Mouse (Mus musculus) forebrain, embryonic 16.5 days (tissue): ENCODE measurements around the gene Gdf3. TPM values are rescaled to one million over a fixed set of nuclear protein-coding genes. Genes with fewer than 3 reads are reported as not detected.
"Not testable (repeated sequence)": the region's sequence is repeated elsewhere in the genome, so short reads cannot be mapped to it uniquely, and the experiment has no call there.

Experiments used
- ATAC-seq: fragments of 200-750 bp; cut with Nextera tagmentation; 2 replicates; pipeline ENCODE4 v1.8.0; 2017; ENCODE audit warnings: mild to moderate bottlenecking, moderate library complexity
- H3K27ac ChIP-seq: fragments of 300-500 bp; sonication (generic); 2 replicates; pipeline ENCODE4 v1.5.1; 2014; ENCODE audit warnings: low read length, control low read depth
- H3K27me3 ChIP-seq: fragments of 300-500 bp; sonication (generic); replicated peaks from 2 replicates; pipeline ENCODE4 v1.6.1; 2014; ENCODE audit warnings: low read length; ENCODE audit not compliant: control insufficient read depth, insufficient read depth
- H3K36me3 ChIP-seq: fragments of 300-500 bp; sonication (generic); 2 replicates; pipeline ENCODE4 v1.6.1; 2014; ENCODE audit not compliant: control insufficient read depth, insufficient read depth
- H3K4me1 ChIP-seq: fragments of 300-500 bp; sonication (generic); replicated peaks from 2 replicates; pipeline ENCODE4 v1.6.1; 2014; ENCODE audit warnings: low read length; ENCODE audit not compliant: control insufficient read depth, insufficient read depth
- H3K4me2 ChIP-seq: fragments of 300-500 bp; sonication (generic); 2 replicates; pipeline ENCODE4 v1.6.1; 2014; ENCODE audit warnings: mild to moderate bottlenecking, low read length, control low read depth
- H3K4me3 ChIP-seq: fragments of 300-500 bp; sonication (generic); replicated peaks from 2 replicates; pipeline ENCODE4 v1.5.1; 2014; ENCODE audit warnings: mild to moderate bottlenecking, low read length, control low read depth
- H3K9ac ChIP-seq: fragments of 300-500 bp; sonication (generic); replicated peaks from 2 replicates; pipeline ENCODE4 v1.6.1; 2014; ENCODE audit warnings: low read depth, low read length, control low read depth
- H3K9me3 ChIP-seq: fragments of 300-500 bp; sonication (generic); 2 replicates; pipeline ENCODE4 v1.6.1; 2016; ENCODE audit warnings: low read length; ENCODE audit not compliant: control insufficient read depth
- WGBS: fragments of 180-500 bp; shearing (Covaris S2); extraction: QIAGEN DNeasy Blood & Tissue Kit; methylation state at CpG from one replicate; pipeline ENCODE4 v1.1.7; 2014; 5-methylcytosine and 5-hydroxymethylcytosine counted together
- polyA plus RNA-seq: library from polyadenylated mRNA; unstranded; fragments of >200 nt; fragmentation: Nextera tagmentation; extraction: Ambion mirVana; gene quantifications from 2 replicates; pipeline ENCODE4 v1.2.1, GENCODE M21; 2015

Gene Gdf3
- polyA plus RNA-seq, result not detected in 2 replicates

GRCm38 (mm10) chr6:122609771-122610170, at the start of gene Gdf3:
Gene Gdf3, minus strand, starts transcription at chr6:122610087.
- Histone ChIP-seq H3K9me3 (no peaks in the 10 kb centered on the region), H3K9ac (no peak within 1 kb of the TSS), H3K27ac (no peak within 1 kb of the TSS), H3K4me1 (no peaks in the 10 kb centered on the region), H3K4me3 (no peak within 1 kb of the TSS), H3K4me2 (no peak within 1 kb of the TSS), H3K36me3 (no peaks in the 10 kb centered on the region), H3K27me3 (no peaks in the 10 kb centered on the region)
- WGBS, result 63% methylated on average over 14 of the region's 14 CpGs
- no peak for ATAC-seq

DNA sequence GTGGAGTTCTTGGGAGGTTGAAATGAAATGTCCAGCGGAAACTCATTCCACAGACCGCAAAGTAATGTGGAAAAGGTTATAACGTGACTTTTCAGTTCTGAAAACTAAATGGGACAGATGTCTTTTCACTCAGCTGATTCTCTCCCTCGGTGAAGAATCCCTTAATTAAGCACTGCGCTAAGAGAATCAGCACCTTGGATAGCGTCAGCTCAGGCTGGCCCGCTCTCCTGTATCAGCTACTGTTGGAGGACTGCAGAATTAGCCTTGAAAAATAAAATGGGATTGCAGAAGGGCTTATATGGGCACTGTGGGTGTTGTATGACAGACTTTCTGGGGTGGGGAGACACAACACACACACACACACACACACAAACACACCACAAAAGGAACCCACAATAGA, 49.7 kb upstream of the Gdf3 start:
- ATAC-seq, result no peak
- 18% methylated on average over 7 of the region's 7 CpGs for WGBS
- Histone ChIP-seq H3K9me3 (no peaks in the 10 kb centered on the region), H3K4me1 (peaks cover 3% of the 10 kb centered on the region; the same call in 1 of the 2 replicates), H3K9ac (no peak overlapping the region), H3K27me3 (0 out of 2 replicates have a peak, but pooled peaks cover 4% of the 10 kb centered on the region), H3K27ac (no peak overlapping the region), H3K36me3 (no peaks in the 10 kb centered on the region), H3K4me3 (no peak overlapping the region), H3K4me2 (no peak overlapping the region)

DNA sequence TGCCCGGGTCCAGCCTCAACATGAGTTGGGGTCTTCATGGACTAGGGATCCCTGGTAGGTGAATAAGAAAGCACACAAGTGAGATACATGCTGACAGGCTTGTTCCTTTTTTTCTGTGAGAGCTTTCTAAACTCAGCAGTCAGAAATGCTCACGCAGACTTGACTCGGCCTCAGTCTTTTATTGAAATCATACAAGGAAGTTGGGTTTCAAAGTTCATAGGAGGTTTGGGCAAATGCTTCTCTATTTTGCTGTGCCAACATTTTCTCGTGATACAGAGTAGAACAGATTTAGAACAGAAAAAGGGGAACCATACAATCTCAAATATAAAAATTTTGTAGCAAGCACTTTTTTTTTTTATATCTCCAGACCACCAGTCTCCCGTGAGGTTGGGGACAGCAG, 47.7 kb upstream of the Gdf3 start:
- no peak for ATAC-seq
- no peaks in the 10 kb centered on the region for H3K9me3 ChIP-seq
- H3K9ac ChIP-seq, result no peak overlapping the region
- H3K4me2 ChIP-seq, result no peak overlapping the region
- no peak overlapping the region for H3K27ac ChIP-seq
- H3K27me3 ChIP-seq, result 0 out of 2 replicates have a peak, but pooled peaks cover 2% of the 10 kb centered on the region
- H3K36me3 ChIP-seq, result no peaks in the 10 kb centered on the region
- no peak overlapping the region for H3K4me3 ChIP-seq
- 90% methylated on average over 5 of the region's 5 CpGs for WGBS
- no peaks in the 10 kb centered on the region for H3K4me1 ChIP-seq

GRCm38 (mm10) chr6:122654301-122654700, 44.4 kb upstream of the Gdf3 start:
- Histone ChIP-seq H3K4me1 (no peaks in the 10 kb centered on the region), H3K9ac (no peak overlapping the region), H3K27me3 (no peaks in the 10 kb centered on the region), H3K36me3 (no peaks in the 10 kb centered on the region), H3K27ac (no peak overlapping the region), H3K4me2 (no peak overlapping the region), H3K9me3 (no peaks in the 10 kb centered on the region), H3K4me3 (no peak overlapping the region)
- 78% methylated on average over 6 of the region's 6 CpGs for WGBS
- ATAC-seq, result no peak

DNA sequence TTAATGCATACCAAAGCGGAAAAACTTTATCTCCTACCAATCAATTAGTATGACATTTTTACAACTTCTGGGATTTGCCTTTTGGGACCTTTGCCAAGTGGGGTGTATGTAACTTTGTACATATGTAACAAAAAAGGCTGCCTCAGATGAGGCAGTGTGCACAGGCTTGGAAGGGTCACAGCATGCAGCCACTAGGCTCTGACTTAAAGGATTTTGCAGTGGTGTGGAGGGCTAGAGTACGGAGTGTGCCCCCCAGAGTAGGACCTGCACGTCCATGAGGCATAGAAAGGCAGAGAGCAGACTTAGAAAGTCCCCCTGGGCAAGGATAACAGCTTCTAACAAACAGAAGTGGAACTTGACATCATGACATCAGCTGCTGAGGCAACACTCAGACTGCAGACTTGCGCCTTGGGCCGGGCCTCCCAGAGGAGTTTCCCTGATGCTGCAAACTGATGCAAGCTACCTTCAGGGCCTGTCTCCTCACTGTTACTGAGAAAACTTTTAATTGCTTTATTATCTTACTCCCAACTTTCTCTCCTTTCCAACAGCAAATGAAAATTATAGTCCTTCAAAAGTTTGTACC, 40.6 kb upstream of the Gdf3 start:
- no peaks in the 10 kb centered on the region for H3K9me3 ChIP-seq
- no peak for ATAC-seq
- no peak overlapping the region for H3K9ac ChIP-seq
- H3K4me3 ChIP-seq, result no peak overlapping the region
- no peaks in the 10 kb centered on the region for H3K27me3 ChIP-seq
- H3K27ac ChIP-seq, result no peak overlapping the region
- no peaks in the 10 kb centered on the region for H3K36me3 ChIP-seq
- H3K4me1 ChIP-seq, result no peaks in the 10 kb centered on the region
- H3K4me2 ChIP-seq, result no peak overlapping the region
- WGBS, result 74% methylated on average over 5 of the region's 5 CpGs

DNA sequence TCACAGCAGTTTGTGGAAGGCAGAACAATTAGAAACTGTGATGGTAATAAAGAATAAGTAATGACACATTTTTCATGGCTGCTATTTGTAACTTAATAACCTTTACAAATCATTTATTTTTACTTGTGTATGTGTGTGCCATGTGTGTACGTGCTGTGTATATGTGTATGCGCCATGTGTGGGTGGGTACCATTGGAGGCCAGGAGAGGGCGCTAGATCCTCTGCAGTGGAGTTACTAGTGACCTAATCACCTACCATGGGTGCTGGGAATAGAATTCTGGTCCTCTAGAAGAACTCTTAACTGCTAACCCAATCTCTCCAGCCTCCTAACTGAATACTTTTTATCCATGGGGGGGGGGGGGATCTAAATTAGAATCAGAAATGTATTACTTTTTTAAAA, 40.0 kb upstream of the Gdf3 start:
- ATAC-seq, result no peak
- H3K4me1 ChIP-seq, result no peaks in the 10 kb centered on the region
- no peak overlapping the region for H3K4me3 ChIP-seq
- H3K36me3 ChIP-seq, result no peaks in the 10 kb centered on the region
- H3K27me3 ChIP-seq, result no peaks in the 10 kb centered on the region
- H3K9ac ChIP-seq, result no peak overlapping the region
- WGBS, result 88% methylated on average over 3 of the region's 3 CpGs
- H3K27ac ChIP-seq, result no peak overlapping the region
- no peak overlapping the region for H3K4me2 ChIP-seq
- H3K9me3 ChIP-seq, result no peaks in the 10 kb centered on the region

- H3K9ac ChIP-seq, H3K36me3 ChIP-seq, H3K27me3 ChIP-seq, H3K4me2 ChIP-seq, H3K4me3 ChIP-seq, H3K9me3 ChIP-seq, H3K27ac ChIP-seq, H3K4me1 ChIP-seq, ATAC-seq: not testable (repeated sequence)
- WGBS, result 94% methylated on average over 20 of the region's 21 CpGs
Measured at GRCm38 (mm10) chr6:122644196-122644595, 34.3 kb upstream of the Gdf3 start.

- H3K4me3 ChIP-seq, H3K27me3 ChIP-seq, H3K9ac ChIP-seq, ATAC-seq, H3K9me3 ChIP-seq, H3K36me3 ChIP-seq, H3K4me1 ChIP-seq, H3K4me2 ChIP-seq, H3K27ac ChIP-seq: not testable (repeated sequence)
- 92% methylated on average over 4 of the region's 4 CpGs for WGBS
Measured at GRCm38 (mm10) chr6:122637566-122637965, 27.7 kb upstream of the Gdf3 start.

GRCm38 (mm10) chr6:122636666-122637065, 26.8 kb upstream of the Gdf3 start:
- Histone ChIP-seq H3K36me3 (no peaks in the 10 kb centered on the region), H3K4me1 (no peaks in the 10 kb centered on the region), H3K9ac (no peak overlapping the region), H3K27me3 (no peaks in the 10 kb centered on the region), H3K9me3 (no peaks in the 10 kb centered on the region), H3K4me3 (no peak overlapping the region), H3K4me2 (no peak overlapping the region), H3K27ac (no peak overlapping the region)
- WGBS, result 86% methylated on average over 3 of the region's 3 CpGs
- no peak for ATAC-seq

DNA sequence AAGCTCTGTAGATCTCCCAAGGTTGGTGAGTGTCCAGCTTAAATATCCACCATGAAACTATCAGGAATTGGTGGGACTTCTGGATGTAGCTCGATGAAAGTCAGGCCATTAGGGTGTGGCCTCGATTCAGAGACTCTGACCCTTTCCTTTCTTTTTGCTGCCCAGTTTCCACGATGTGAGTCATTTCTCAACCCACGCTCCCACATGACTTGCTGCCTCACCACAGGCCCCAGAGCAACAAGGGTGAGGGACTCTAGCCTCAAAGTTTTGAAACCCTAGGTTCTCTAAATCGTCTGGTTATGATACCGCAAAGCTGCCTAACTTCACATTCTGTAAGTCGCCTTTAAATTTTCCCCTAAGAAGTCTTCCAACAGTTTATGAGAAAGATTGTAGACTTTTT, 25.4 kb upstream of the Gdf3 start:
- no peak for ATAC-seq

More for the DNA sequence above, 25.4 kb upstream of the Gdf3 start:
- no peak overlapping the region for H3K4me2 ChIP-seq
- no peaks in the 10 kb centered on the region for H3K36me3 ChIP-seq
- no peaks in the 10 kb centered on the region for H3K9me3 ChIP-seq
- no peak overlapping the region for H3K4me3 ChIP-seq
- no peak overlapping the region for H3K27ac ChIP-seq
- no peaks in the 10 kb centered on the region for H3K4me1 ChIP-seq
- H3K27me3 ChIP-seq, result no peaks in the 10 kb centered on the region
- H3K9ac ChIP-seq, result no peak overlapping the region
- WGBS, result 90% methylated on average over 7 of the region's 7 CpGs
